Mouse (Mus musculus): ENCODE data around the gene Chrm3.

Gene Chrm3

DNA sequence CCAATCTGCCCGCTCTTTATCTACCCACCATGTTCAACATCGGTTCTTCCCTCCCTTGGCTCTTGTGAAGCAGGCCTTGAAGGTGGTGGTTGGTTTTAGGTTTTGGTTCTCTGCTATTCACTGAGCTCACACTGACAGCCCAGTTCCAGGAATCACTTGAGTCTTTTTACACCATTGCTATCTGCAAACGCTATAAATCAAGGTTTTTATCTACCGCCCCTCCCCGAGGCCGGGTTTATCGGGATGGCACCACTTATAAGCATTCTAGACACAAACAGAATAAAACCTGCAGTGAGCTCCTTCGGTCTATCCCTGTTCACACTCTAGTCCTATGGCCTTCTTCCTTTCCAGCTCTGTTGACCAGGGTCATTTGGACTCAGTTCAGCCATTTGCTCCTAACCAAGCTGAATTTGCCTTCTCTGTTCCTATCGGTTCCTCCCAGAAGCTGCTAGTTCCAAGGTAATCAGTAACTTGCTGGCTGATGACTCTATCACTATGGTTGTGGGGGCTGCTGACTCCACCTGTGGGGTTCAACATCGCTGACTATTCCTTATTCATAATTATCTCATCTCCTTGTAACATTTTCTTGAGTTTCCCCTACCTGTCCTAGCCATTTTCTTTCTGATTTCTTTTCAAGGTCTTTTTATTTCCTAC is 291.6 kb downstream of the Chrm3 start:
- DNase-seq (ENCODE audit: low spot score in 2 of 2): no peak

DNA sequence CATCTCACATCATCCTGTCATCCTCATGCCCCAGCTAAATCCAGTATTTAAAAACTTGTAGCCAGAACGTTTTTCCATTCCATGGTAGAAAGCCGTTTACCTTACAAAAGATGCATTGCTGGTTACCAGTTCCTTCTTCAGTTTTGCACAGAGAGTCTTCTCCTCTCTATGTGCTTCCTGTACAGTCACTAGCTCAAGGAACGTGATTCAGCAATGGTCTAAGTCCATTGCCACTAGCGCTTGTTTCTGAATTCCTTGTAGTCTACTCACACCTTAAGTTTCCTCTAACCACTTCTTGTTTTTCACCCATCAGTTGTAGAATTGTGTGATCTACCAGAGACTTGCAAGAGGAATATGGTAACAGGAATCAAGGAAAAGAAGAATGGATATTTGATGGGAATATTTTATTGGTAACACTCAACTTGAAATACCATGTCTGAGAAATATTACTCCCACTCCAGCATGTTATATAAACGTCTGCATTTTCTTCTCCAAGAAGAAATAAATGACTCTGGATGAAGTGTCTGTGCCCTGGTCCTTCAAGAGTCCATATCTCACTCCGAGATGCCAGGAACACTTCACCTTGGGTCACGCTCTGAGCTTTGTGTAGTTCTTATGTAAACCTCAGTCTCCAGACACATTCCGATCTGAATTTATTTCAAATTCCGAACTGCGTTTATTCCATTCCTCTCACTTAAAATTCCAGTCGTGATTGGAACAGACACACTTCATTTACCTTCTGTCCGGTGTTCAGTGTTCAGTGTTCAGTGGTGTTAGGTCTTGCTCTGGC is 293.6 kb downstream of the Chrm3 start:
- DNase-seq (ENCODE audit: low spot score in 2 of 2): no peak

DNA sequence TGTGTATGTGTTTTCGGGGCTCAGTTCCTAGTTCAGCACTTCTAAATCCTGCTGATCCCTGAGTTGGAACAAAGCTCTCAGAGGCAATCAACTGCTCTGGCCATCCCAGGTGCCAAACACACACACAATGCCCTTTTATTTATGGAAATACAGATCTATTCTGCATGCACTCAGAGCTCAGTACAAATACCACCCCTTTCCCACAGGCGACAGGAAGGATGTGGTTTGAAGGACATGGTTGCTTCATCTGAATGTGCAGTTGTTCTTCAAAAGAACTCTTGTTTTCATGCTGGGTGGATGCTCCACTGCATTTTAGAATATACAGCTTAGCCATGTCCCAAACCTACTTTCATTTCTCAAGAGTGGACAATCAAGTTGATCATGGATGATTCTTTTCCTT is 294.9 kb downstream of the Chrm3 start:
- DNase-seq (ENCODE audit: low spot score in 2 of 2): no peak

DNA sequence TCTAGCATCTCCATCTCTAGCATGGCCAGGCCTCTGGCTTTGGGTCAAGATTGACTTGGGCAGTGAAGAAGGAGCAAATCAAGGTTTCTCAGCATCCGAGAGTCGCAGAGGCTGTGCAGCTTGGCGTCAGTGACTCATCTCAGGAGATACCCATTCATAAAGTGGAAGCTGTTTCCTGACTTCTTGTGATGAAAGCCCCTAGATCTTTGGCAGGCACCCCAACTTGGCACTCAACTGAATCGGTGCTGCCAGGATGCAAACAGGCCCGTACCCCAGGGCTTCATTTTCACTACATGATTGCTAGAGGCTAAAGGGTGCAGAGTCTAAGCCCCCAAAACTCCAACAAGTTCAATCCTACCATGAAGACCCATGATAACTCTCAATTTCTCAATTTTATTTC is 298.0 kb downstream of the Chrm3 start:
- DNase-seq (ENCODE audit: low spot score in 2 of 2): peak in 1 of 2 experiments; percentile 15

DNA sequence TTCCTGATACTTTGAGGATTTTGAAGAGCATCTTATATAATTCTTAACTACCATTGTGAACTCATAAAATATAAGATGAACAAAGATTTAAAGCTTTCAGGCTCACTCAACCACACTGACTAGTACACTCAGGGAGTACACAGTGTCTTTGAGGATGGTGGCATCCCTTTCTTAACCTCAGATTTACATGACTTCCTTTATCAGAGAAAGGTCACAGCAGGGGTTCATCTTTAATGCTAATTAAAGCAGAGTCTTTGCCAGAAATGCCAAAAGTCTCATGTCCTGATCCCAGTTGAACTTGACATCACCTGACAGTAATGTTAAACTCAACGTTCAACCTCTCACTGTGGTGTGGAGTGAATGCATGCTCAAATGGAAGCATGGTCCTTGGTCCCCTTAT is 301.7 kb downstream of the Chrm3 start:
- no peak for DNase-seq (ENCODE audit: low spot score in 2 of 2)

DNA sequence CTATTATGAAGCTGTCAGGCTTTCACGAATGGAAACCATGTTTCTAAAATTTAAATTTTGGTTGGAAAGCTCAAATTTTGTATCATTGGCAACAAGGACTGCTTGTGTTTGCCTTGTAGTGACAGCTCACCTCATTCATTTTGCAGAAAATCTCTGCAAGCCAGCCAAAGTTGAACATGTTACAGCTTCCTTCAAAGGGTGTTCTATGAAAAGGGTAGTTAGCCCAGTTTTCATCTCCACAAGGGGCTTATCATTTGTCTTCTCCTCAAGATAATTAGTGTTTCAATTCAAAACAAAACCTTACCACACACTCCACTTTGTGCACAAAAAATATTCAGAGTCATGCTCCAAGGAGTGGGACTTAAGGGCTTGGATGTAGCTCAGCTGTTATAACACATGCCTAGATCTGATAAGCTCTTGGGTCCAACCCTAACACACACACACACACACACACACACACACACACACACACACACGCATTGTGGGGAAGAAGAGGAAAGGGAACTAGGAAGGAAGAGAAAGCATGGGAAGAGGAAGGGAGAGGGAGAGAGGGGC is 302.9 kb downstream of the Chrm3 start:
- DNase-seq (ENCODE audit: low spot score in 2 of 2): no peak

DNA sequence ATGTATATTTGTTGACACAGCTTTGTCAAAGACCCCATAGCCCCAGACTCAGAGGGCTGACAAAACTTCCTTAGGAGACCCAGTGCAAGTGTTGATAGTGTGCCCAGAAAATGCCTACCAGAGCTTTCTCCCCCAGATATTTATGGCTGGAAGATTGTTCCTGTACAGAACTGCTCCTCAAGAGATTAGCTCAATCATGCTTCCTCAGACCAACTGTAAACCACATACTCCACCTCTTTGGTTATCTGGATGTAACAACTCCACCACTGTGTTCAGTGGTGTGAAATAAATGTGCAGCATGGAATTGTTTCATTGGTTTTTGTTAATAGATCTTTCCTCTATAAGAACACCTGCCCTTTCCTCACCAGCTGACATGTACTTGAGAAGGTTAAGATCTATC is 306.6 kb downstream of the Chrm3 start:
- DNase-seq (ENCODE audit: low spot score in 2 of 2): no peak

DNA sequence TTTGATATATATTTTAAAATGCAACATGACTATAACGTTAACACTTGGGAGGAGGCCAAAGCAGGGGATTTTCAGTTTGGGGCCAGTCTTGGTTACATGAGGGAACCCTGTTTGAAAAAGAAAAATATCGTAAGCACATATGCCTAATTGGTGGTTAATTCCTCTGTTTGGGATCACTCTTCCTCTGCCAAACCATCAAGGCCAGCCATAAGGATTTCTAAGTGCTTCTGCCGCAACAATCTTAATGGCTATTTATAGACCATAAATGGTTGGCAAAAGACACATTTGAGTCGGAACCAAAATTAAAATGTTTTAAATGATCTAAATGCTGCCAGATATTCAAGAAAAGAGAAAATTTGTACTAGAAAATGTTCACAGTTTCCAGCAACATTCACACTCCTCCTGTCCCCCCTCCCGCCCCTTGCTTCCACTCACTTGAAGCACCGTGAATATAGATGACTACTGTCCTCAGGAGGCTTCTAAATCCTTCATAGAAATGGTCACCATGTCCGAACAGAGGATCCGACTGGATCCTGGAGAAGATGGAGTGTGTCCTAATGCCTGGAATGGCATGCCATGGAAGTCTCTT is 307.3 kb downstream of the Chrm3 start:
- DNase-seq (ENCODE audit: low spot score in 2 of 2): no peak

DNA sequence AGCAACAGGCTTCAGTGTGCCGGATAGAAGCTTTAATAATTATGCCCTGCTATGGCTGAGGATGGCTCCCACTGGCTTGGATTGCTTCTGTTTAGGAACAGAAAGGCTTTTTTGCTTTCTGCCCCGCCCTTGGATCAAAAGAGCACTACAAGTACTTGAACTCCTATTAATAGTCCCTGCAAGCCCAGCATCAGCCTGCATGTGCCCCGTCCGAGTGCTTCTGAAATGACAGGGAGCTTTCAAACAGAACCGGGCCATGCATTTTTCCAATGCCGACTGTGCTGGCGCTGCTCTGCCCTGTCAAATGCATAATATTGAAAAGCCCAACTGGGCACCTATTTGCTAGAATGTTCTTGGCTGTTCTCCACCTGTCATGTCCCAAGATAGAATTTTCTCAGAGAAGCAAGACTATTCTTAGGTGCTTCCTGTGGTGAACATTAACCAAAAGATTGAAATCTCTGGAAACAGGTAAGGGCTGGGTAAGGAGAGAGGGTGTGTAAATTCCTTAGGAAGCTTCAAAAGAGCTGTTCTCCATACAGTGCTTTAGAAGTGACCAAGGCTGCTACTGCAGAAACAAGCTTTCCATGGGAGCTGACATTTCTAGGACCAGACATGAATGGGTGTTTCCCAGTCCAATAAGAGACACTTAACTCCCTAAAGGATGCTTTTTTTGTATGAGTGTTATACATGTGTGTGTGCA is 314.8 kb downstream of the Chrm3 start:
- DNase-seq (ENCODE audit: low spot score in 2 of 2): no peak

DNA sequence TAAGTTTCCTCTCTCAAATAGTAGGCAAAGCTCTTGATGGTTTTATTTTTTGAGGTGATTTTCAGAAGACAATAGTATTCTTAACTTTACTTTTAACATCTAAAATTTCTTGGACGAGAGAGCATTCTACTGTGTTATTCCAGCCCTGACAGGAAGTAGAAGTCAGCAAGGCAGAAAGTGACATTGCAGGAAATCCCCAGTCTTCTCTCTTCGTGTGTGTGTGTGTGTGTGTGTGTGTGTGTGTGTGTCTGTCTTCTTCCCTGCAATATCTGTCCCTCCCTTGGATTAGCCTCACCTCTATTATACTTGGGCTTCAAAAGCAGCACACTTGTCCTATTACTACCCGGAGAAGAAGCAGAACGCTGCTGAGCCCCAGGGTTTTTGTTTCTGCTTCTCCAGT is 316.6 kb downstream of the Chrm3 start:
- DNase-seq (ENCODE audit: low spot score in 2 of 2): no peak

DNA sequence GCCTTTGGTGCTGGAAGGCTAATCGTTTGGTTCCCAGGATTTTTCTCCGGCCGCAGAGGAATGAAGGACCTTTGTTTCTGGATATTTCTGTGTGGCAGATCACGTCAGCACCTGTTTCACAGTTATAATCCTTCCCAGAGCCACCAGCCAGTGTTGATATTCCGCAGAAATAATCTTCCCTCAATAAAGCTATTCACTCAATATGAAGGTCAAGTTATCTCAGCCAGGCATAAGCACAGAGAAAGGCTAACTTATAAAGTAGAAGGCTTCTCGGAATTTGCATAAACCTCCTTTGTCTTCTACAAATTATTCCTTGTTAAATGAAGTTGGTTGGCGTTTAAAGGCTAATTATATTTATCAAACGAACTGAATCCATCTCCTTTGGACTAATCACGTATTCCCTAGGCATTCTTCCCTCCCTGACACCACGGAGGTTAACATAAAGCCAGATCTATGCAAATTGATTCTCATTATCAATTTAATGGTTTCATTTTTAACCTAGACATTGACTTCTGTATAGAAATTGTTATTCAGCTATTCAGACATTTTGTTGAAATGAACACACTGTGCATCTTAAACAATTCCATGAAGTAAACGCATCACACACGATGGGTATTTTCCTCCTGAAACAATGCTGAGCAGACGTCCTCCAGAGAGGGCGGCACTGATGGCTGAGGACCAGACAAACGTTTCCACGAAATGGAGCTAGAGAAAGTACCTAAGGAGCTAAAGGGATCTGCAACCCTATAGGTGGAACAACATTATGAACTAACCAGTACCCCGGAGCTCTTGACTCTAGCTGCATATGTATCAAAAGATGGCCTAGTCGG is 326.9 kb downstream of the Chrm3 start:
- DNase-seq (ENCODE audit: low spot score in 2 of 2): no peak

DNA sequence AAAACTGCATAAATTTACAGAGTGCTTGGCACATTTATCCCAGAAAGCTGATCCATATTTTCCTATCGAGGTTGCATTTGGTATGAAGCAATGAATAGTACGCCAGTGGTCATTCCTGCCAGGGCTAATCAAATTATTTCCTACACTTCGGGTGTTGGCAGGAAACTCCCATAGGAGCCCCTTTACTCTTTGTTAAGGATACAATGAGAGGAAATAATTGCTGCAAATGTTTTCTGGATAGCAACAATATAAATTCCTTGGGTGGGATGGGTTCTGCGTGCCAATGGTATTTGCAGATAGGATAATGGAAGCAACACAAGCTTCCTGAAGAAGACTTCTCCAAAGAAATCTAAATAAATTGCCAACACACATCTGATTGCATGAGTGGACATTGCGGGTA is 329.1 kb downstream of the Chrm3 start:
- DNase-seq (ENCODE audit: low spot score in 2 of 2): no peak

DNA sequence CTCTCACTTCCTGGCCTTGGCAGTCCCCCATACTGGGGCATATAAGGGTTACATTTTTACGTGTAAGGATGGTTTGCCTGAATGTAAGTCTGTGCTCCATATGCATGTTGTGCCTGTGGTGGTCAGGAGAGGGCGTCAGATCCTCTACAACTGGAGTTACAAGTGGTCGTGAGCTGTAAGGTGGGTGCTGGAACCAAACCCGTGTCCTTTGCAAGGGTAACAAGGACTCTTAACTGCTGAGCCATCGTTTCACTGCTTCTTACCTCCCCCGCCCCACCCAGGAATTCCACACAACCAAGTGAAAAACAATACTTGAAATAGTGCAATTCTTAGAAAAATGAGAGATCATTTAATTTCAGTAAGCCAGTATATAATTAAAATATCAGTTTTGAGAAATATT is 330.7 kb downstream of the Chrm3 start:
- no peak for DNase-seq (ENCODE audit: low spot score in 2 of 2)

DNA sequence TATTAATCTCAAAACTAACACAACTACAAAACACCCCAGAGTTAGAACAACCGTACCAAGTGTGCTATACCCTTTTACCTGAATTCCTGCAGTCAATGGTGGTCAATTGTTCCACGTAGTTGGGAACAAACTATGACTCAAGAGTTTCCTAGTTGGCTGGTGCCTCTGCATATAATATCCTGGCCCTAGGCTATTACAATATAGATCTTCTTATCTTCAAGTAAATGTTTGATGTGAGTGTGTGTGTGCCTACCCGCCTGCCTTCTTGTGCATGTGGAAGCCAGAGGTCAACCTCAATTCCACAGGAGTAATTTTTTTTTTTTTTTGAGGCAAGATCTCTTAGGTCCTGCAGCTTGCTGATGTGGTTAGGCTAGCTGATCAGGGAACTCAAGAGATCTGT is 335.5 kb downstream of the Chrm3 start:
- DNase-seq (ENCODE audit: low spot score in 2 of 2): no peak

DNA sequence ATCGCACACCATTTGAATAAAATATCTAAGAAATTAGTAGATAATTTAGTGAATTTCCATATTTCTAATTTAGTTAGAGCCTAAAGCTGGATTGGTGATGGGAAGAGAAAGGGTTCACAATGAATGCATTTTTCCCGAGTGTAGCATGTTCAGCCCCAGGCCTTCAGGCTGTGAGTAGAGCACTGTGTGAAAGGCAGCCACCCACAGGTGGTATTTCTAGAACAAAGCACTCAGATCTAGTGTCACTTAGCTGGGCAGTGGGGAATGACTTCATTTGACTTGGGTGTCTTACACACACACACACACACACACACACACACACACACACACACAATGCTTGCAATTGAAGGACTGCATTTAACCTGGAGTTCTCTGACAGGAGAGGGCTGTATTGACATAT is 337.5 kb downstream of the Chrm3 start:
- no peak for DNase-seq (ENCODE audit: low spot score in 2 of 2)

DNA sequence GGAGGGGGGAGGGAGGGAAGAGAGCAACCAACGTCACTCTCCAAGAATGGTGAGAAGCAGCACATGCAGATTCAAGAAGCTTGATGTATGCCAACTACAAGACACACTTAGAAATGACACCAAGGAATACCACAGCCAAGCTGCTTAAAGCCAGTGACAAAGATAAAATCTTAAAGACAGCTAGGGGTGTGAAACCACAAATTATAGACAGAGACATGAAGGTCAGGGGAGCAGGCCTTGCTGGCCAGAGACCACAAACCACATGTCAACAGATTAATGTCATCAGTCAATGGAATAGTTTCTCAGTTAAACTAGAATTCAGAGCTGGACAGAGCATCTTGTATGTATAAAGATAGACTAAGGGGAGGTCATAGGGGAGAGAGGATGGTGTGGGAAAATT is 341.4 kb downstream of the Chrm3 start:
- no peak for DNase-seq (ENCODE audit: low spot score in 2 of 2)

DNA sequence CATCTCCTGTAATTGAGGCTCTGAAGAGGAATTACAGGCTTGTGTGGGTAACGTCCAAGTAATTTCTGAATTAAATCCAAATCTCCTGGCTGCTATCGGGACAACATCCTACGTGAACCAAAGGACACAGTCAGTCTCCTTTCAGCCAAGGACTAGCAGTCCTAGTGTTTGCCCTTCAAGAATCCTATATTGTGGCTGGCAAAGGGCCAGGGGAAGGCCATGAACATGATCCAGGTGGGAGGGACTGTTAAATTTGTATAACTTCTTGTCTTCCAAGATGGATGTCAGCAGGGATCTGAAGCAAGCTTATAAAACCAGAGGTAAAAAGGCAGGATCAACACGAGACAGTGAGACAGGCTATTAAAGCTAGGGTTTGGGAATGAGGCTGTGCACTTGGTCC is 357.7 kb downstream of the Chrm3 start:
- no peak for DNase-seq (ENCODE audit: low spot score in 2 of 2)

DNA sequence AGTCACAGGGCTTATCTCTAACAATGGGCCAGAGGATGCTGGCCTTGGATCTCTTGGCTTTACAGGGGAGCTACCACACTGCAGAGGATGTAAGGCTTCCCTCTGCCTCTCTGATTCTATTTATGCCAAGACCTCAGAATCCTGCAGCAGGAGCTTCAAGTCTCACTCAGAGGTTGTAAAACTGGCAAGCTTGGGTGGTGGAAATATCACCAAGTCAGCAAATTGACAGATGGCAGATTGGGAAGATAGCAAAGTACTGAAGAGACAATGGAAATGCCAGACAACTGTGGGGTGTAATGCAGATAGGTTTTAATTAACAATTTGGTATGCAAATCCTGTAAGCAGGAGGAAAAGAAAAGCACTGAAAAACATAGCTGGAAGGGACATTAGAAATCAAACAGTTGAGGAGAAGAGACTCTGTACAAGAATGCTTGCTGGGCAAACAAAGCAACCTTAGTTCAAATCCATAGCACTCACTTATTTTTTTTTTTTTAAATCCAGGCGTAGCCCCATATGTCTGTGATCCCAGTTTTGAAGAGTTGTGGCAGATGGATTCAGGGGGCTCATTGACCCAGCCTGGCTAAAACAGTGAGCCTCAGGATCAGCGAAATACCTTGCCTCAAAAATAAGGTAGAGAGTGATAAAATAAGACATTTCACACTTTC is 362.9 kb downstream of the Chrm3 start:
- DNase-seq (ENCODE audit: low spot score in 2 of 2): no peak

DNA sequence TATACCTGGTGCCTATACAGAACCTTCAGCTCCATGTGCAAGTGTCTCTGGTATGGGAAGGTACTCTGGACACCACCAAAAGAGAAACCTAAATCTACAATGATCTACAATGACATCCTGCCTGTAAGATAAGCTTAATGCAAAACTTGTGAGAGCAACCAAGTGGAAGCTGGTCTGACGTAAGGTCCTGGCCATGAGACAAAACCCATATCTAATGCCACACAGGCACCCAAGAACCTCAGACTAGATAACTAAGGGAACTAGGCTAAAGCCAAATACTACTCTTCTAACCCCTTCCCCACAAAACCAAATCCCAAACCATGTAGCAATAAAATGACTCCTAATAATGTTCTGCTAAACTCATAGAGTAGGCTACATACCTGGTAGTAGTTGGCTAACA is 364.8 kb downstream of the Chrm3 start:
- DNase-seq (ENCODE audit: low spot score in 2 of 2): no peak

DNA sequence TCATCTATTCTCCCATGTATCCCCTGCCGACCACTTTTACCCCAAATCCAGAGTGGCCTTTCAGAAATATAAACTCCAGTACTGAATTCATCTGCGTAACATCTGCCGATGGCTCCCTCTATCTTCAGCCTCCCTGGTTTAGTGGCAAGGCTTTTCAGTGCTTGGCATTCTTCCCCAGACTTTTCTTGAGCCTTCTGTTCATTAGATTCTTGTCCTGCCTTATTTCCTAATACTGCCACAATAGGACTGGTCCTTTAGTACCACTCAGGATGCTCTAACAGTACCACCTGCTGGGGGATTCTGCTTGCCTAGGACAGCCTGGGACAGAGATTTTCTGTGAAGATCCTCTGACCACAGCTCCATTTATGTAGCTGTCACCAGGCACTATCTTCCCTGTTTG is 367.1 kb downstream of the Chrm3 start:
- DNase-seq (ENCODE audit: low spot score in 2 of 2): no peak

DNA sequence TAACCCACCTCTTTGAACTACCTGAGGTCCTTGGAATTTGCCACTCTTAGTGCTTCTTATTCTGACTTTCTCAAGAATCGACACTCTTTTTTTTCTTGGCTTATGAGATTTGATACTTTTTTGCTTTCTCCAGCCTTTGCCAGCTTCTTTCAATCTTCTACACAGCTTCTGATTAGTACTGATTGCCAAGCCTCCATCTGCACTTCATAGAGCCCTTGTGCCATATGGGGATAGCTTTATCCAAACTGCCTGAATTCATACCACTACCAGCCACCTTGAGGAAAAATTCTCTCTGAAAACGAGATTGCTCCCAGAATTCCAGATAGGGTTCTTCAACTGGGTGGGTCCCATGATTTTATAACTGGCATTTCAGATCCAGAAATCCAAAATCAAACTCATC is 368.0 kb downstream of the Chrm3 start:
- no peak for DNase-seq (ENCODE audit: low spot score in 2 of 2)
